Mouse (Mus musculus) thymus, postnatal 36 days (tissue): Measurements from ENCODE around the gene Lrrc41.

Experiments
- DNase-seq, 2 experiments: peaks; one replicate each; pipeline ENCODE4 v3.0.0; 2022; ENCODE audit warnings: mixed read lengths in 2 of 2

Gene Lrrc41

DNA sequence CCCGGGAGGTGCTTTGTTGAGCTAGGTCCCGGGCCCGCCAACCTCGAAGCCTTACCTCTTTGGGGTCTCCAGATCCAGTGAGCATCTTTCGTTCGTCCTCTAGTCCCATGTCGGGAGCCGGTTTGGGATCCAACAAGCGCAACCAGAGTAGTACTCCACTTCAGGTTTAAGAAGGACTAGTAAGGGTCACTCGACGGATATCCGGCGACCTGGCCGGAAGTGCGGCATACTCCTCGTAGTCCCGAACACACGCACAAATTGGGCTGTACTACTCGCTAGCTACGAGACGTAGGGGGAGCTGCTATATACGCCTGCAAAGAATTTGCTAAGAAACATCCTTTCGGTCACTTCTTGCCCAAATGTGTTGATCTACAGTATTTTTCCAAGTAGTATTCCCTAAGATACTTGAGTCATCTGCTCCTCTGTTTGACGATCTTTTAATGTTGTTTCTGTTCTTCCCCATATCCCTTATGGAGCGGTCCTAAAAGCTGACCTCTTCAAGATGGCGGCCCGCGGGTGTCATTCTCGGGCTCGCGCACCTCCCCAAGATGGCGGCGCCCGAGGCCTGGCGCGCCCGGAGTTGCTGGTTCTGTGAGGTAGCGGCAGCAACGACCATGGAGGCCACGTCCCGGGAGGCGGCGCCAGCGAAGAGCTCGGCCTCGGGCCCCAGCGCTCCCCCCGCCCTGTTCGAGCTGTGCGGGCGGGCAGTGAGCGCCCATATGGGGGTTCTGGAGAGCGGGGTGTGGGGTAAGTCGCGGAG lies at the start of gene Lrrc41, which contains the start of gene Uqcrh:
Gene Lrrc41, plus strand, starts transcription at position 409 of the 760 bp plus-strand sequence.
Gene Uqcrh, minus strand, starts transcription at position 211 of the 760 bp plus-strand sequence.
- peak; percentile 92 to 93 for DNase-seq

DNA sequence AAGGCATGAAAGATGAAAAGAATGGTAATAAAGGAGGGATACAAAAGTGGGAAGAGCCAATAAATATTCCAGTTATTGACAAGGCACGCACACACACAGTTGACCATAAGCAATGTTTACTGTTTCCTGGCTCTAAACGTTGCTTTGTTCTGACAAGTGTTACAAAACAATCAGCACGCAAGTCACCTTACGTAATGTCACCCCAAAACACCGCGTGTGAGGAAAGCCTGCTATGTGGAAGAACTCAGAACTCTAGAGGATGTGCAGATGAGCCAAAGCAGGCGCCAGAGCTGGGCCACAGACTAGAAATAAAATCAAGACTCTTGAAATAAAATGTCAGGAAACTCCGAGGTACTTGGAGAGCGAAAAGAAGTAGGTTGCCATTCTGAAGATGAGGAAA lies 42.2 kb upstream of the Lrrc41 start:
- DNase-seq, result no peak

DNA sequence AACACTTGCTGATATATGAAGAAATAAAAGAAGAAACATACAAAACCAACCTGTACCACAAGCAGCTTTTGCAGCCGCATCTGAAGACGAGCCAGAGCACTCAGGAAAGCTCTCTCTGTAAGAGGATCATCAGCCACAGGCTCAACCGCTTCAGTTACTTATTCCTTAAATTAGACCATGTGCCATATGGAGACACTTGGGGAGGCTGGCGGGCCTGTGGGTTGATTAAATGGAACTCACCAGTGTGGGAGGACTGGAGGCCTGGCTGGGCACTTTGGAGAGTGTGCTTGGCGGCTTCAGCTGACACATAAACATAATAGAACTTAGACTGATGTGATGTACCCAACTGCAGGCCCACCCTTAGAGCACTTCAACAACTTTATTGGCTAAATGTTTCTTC lies 41.7 kb upstream of the Lrrc41 start:
- no peak for DNase-seq

DNA sequence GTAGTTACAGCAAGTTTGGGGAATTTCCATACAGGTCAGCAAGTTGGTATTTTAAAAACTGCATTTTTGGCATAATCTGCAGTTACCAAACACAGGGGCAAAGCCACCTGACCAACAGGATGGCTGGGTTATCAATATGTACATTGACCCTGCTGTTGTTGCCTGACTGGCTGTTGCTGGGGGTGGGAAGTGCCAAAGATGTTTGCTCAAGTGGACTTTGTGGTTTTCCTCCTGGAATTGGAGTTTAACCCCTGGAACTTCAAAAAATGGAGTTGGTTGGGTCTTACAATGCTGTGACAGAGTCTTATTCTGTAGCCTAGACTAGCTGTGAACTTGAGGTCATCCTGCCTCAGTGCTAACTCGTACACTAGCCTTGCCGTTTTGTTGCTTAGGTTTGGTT lies 34.6 kb upstream of the Lrrc41 start:
- no peak for DNase-seq

DNA sequence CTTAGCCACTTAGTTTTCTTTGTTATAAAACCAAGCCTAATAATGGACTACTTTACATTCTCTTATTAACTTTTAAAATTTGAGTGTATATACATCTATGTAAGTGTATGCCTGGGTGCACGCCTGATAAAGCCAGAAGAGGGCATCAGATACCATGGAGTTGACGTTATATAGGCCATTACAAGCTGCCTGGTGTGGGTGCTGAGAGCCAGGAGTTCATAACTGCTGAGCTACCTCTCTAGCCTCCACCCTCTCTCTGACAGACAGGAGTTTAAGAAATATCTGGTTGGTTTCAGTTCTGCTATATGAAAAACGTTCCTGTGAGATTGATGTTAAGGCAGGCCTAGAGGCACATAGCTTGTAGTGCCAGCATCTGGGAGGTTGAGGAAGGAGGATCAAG lies 32.9 kb upstream of the Lrrc41 start:
- DNase-seq, result no peak

DNA sequence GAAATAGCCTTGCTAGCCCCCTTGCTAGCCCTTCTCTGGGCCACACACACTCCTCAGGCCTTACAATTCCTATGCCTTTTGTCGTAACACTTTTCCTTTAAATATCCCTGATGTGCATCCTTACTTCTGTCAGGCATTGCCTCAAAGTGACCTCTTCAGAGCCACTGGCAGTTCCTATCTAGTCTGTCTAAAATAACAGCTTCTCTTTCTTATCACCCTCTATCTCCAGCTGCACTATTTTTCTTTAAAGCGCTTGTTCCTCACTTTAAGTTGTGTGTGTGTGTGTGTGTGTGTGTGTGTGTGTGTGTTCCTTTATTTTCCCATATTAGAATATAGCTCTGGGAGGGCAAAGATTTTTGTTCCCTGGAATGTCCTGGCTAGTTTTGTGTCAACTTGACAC lies 28.5 kb upstream of the Lrrc41 start:
- DNase-seq, result no peak

DNA sequence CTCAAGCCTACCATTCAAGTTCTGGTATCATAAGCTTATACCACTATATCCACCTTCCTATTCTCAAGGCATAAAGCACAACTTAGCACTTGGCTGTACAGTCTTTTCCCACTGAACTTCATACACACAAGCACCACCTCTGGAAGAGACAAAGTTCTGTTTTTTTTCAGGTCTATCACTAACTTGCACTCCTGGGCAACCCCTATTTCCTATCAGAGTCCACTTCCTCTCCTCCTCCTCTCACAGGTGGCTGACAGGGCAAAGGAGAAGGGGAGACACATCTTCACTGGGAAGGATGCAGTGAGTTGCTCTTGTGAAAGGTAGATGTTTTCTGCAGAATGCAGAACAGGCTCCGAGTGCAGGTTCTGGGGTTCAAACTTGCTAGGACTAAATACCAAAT lies 27.4 kb upstream of the Lrrc41 start:
- DNase-seq, result no peak

DNA sequence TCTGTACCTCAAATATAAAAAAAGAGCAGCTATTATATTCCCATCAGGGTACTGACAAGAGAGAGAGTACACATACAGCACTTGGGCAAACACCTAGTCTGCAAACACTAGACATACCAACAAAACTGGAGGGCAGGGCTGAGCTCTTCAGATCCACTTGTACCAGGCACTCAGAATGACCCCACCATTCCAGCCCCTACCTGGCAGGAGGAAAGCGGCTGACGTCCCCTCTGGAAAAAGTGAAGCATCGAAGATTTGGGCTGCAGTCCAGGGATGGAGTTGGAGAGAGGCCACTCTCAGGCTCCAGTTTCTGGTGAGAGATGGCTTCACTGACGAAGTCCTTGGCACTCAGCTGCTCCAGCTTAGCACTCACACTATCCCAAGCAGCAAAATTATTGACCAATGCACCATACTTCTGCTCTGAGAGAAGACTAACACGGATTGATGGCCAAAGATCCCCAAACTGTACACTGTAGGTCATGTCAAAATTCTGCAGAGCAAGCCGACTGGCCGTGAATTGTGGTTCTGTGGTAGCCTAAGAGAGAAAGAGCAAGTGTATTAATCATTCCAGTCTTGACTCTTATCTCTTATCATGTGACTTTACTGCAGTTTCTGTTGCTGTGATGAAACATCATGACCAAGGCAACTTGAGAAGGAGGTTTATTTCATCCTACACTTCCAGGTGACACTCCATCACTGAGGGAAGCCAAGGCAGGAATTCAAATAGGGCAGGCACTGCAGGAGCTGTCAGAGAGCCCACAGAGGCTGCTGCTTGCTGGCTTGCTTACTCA lies 26.7 kb upstream of the Lrrc41 start:
- DNase-seq, result no peak

DNA sequence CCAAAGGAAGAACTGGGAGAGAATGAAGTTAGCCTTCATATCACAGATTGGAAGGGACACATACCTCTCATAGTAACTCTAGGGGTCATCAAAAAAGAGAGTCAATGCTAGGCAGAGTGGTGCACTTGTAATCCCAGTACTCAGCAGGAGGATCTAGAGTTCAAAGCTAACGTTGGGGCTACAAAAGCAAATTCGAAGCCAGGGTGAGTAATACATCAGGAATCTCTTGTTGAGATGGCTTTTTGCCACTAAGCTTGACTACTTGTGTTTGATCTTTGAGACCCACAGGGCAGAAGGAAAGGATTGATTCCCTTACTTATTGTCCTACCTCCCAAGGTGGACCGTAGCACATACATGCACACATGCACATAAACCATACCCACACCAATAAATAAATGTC lies 25.9 kb upstream of the Lrrc41 start:
- DNase-seq, result no peak

DNA sequence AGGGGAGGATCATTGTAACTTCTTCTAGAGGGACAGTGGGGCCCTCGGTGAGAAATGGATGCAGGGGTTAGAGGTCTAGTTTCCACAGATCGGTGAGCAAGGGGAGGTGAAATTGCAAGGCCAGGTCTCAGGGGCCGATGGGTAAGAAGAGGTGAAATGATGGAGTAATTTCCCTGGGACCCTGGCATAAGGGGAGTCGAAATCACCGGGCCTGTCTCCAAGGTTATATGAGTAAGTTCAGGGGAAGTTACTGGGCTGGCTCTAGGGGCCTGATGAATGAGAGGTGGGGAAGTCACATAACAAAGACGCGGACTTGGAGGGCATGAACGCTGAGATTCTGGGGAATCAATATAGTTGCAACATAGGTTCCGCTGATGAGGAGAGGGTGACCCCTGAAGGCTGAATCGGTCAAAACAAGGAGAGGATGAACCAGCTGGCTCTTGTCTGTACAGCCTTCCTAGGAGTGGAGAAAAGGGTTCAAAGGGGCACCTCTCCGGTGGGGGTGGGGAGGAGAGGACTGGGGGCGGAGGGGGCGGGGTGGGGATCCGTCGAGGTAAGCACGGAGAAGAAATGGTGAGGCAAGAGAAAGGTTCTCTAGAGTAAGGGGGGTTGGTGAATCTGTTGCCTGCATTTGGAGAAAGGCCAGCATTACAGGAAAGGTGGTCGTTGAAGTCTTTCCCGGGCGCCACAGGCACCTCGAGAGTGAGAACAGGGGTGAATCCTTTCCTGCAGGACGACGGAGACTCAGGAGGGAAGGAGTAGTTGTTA lies 22.4 kb upstream of the Lrrc41 start:
- peak; percentile 62 to 67 for DNase-seq

DNA sequence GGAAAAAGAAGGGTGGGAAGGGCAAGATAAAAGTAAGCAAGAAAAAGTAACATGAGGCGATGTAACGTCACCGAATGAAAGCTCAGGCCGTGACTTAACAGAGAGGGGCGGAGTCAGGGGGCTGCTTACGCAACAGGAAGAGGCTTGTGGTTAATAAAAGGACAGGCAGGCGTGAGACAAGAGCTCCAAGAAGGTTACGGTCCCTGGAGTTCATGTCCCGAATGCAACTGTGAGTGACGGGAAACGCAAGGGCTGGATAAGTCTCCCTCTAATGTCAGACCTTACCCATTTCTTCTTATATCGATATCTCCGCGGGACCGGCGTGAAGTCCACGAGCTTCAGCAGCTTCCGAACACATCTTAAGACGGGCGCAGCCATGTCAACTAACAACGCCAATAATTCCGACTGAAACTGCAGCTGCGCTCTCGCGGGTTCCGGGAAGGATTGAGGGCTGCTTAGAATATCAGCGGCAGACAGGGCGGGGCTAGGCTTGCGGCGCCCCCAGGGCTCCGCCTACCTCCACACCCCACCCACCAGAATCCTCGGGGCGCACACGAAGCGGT lies 21.6 kb upstream of the Lrrc41 start, which contains the start of gene Nsun4:
Gene Nsun4, minus strand, starts transcription at position 478 of the 563 bp plus-strand sequence.
- peak; percentile 92 to 93 for DNase-seq

DNA sequence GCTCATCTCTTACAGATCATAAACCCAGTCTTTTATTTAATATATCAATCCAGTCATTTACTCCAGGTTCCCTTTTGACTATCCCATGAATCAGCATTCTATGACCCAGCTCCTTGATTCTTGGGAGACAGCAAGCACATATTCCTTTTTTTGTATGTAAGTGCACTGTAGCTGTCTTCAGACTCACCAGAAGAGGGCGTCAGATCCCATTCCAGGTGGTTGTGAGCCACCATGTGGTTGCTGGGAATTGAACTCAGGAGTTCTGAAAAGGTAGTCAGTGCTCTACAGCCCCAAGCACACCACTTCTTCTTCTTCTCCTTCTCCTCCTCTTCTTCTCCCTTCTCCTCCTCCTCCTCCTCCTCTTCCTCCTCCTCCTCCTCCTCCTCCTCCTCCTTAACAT lies 17.5 kb upstream of the Lrrc41 start:
- DNase-seq, result no peak

DNA sequence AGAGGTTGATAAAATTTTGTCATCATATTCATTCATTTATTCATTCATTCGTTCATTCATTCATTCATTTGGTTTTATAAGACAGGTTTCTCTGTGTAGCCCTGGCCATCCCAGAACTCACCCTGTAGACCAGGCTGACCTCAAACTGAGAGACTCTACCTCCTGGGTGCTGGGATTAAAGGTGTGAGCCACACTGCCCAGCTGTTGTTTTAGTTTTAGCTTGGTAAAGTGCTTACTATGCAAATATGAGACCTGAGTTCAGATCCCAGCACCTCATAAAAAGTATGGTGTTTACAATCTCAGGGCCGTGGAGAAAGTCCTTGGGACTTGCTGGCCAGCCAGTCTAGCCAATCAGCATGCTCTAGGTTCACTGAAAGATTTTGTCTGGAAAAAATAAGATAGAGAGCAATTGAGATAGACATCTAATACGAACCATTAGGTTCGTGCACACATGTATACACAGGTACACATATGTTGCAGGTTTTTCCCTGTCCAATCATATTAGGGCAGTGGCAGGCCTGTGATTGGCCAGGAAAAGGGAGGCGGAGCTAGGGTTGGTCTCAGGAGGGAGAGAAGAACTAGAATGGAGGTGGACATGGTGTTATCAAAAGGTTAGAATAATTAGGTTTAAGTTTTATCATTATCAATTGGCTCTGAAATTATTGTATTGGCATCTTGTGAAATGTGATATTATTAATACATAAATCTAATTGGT lies 15.9 kb upstream of the Lrrc41 start:
- DNase-seq, result no peak

DNA sequence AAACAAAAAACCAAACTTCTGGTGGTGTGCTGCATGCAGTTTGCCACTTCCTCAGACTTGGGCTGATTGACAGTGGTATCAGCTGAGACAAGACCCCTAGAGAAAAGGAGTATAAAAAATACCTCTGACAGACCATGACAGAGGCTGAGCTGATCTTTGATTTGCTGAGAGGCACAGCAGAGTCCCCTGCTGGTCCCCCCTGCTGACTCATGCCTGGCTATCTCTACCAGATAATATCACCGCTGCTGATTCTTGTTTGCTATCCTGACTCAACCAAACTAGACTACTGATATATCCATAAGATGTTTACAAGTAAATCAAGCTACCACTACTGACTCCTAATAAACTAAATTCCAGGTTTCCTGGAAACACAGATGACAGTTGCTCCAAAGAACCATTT lies 11.2 kb upstream of the Lrrc41 start:
- DNase-seq, result no peak

DNA sequence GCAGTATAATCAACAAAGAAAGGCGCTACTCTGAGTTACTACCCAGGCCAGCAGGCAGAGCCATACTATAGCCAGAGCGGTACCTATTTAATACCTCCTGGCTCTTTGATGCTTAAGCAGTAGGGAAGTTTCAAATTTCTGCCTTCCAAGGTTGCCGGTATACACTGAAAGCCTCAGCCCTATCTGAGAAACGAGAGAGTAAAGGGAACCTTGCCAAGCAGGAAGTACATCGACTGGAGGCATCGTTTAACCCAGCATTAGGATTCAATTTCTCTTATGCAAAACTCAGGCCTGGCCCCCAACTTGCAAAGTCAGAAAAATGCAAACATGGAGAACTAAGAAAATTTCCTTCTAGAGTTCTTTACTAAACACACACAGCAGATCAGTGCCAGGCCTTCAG lies 5.0 kb upstream of the Lrrc41 start:
- DNase-seq, result no peak

DNA sequence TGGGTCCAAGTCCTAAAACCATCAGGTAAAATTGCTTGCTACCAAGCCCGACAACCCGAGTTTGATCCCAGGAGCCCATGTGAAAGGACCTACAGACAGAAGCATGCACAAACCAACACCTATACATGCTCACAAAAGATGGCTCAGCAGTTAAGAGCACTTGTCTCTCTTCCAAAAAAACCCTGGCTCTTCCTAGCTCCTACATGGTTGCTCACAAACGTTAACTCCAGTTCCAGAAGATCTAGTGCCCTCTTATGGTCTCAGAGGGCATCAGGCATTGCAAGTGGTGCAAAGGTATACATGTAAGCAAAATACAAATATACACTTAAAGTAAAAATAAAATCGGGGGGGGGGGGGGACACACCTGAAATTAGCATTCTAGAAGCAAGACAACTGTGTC lies 1.9 kb upstream of the Lrrc41 start:
- DNase-seq, result no peak

DNA sequence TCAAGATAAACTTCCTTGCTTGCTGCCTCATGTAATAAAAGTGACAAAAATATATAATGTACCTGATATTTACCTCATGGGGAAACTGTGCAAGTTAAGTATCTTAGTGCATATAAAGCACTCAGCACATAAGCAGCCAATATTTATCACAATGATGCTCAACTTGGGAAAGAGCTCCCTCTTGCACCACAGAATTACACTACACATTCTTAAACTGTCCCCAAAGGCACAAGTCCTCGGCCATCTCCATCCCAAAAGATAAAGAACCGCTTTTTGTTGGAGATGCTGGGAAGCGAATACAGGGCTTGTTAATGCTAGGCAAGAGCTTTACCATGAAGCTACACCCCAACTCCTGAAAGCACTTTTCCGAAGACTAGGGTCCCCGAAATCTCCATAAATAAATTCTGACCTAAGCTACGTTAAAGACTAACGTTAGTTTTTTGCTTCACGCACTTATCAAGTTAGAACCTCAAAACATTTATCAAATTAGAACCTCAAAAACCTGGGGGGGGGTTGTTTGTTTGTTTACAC lies 859 bp upstream of the Lrrc41 start:
- no peak for DNase-seq

DNA sequence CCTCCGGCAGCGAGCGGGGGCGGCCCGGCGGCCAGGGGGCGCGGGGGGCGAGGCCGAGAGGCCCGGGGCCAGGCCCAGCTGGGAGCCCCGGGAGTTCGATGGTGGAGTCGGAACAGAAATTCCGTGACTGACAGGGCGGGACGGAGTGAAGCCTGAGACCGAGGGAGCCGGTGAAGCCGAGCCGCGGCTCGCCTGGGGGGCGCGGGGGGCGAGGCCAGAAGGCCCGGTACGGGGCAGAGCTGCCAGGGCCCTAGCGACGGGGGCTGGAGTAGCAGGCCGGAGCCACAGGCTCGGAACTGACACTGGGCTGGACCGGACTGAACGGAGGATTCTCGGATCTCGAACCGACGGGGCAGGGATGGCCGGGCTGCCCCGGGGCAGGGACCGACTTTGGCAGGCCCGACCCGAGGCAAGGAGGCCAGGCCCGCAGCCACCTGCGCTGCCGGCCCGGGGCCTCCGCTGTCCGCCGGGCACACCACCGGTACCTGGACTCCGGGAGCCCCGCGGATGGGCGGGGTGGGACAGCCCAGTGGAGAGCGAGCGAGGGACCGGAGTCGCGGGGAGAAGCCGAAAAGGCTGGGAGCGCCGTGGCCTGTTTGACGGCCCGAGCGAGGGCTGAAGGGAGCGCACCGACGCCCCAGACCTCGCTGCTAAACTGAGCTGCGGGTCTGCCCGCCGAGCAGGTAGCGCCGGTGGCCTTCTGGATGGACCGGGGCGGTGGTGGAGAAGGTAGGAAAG lies 731 bp downstream of the Lrrc41 start:
- peak; percentile 74 to 76 for DNase-seq

DNA sequence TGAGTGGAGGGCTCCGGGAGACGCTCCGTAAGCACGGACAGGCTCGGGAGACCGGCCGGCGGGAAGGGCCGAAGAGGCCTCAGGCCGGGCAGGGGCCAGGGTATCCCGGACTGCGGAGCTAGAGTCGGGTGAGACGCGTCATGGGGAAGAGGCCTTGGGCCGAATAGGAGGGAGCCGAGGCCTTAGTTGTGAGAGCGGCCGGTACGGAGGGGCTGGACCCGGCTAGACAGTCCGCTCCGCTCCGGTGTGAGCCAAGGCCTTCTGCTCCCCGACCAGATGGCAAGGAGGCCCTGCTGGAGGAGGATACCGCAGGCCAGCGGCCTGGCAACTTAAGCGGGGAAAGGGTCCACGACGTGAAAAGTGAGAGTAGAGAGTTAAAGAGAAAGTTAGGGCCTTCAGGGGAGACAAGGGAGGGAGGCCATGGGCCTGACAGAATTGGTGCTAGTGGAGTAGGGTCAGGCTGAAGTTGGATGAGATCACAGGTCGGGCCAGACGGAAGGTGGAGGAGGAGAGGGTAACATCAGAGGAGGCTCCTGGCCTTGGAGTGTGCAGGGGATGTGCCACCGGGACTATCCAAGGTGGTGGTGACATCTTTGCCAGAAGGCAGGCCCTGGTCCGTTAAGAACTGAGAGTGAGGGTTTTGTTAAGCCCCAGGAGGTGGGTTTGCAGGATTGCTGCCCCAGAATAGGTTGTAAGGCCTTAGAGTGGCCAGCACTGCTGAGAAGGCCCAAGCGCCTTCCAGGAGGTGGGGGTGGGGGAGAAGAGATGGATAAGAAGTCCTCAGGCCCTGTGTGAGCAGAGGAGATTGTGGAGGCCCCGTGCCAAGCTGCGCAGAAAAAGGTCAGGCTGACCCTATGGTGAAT lies 1.5 kb downstream of the Lrrc41 start:
- DNase-seq, result peak in 1 of 2 experiments; percentile 16
